Mouse (Mus musculus) frontal cortex, postnatal 14 days (tissue): Measurements from ENCODE around the gene Gm26602.

Source experiments
- DNase-seq, 2 experiments: peaks; one replicate each; pipeline ENCODE4 v3.0.0; 2022; ENCODE audit warnings: low spot score in 2 of 2

Gene Gm26602

GRCm38 (mm10) chr10:79917532-79918100 is 7.0 kb downstream of the Gm26602 start:
- DNase-seq = no peak

- no peak for DNase-seq
Observed at GRCm38 (mm10) chr10:79918231-79919078, 7.8 kb downstream of the Gm26602 start.

- no peak for DNase-seq
Observed at GRCm38 (mm10) chr10:79919251-79919849, 8.7 kb downstream of the Gm26602 start.

- DNase-seq = no peak
Observed at GRCm38 (mm10) chr10:79920056-79920890, 9.6 kb downstream of the Gm26602 start.

- DNase-seq = no peak
Observed at GRCm38 (mm10) chr10:79920958-79921535, 10.4 kb downstream of the Gm26602 start, which contains the start of gene R3hdm4. TSS of gene R3hdm4 (minus strand) at chr10:79921208.

- no peak for DNase-seq
Observed at GRCm38 (mm10) chr10:79921572-79921971, 10.9 kb downstream of the Gm26602 start.

- DNase-seq = peak; percentile 87 to 95
Observed at GRCm38 (mm10) chr10:79924998-79925784, 14.5 kb downstream of the Gm26602 start.

- no peak for DNase-seq
Observed at GRCm38 (mm10) chr10:79925785-79926490, 15.3 kb downstream of the Gm26602 start.

- peak; percentile 77 to 79 for DNase-seq
Observed at GRCm38 (mm10) chr10:79926491-79927323, 16.1 kb downstream of the Gm26602 start, which contains the start of gene Arid3a. TSS of gene Arid3a (plus strand) at chr10:79927043.

- peak in 1 of 2 experiments; percentile 57 for DNase-seq
Observed at GRCm38 (mm10) chr10:79927324-79928029, 16.8 kb downstream of the Gm26602 start.

- no peak for DNase-seq
Observed at GRCm38 (mm10) chr10:79928030-79928694, 17.5 kb downstream of the Gm26602 start.

GRCm38 (mm10) chr10:79928907-79929701 is 18.4 kb downstream of the Gm26602 start:
- no peak for DNase-seq

- no peak for DNase-seq
Observed at GRCm38 (mm10) chr10:79929967-79930825, 19.5 kb downstream of the Gm26602 start.

- DNase-seq = no peak
Observed at GRCm38 (mm10) chr10:79930826-79931186, 20.1 kb downstream of the Gm26602 start.

- DNase-seq = no peak
Observed at GRCm38 (mm10) chr10:79931797-79932196, 21.1 kb downstream of the Gm26602 start.

GRCm38 (mm10) chr10:79932736-79933135 is 22.1 kb downstream of the Gm26602 start:
- no peak for DNase-seq
